Mouse (Mus musculus): ENCODE measurements at regions not wholly inside any gene's neighbourhood (a gene's known extent, or its start where the extent isn't known, plus 50 kb on each side); places are given as distances from the start of the nearest gene placed in this dataset.

- TF ChIP-seq POLR2A (IDR thresholded peaks at IDR 0.05; ENCODE audit: extremely low read depth, insufficient read depth, low read length) (no peak), CTCF (IDR thresholded peaks at IDR 0.05; ENCODE audit: extremely low read depth, insufficient read depth, low read length) (no peak)
Observed at GRCm38 (mm10) chr7:67849509-67849862, 89.9 kb upstream of the Synm start.

Data from cortical plate, adult 2 months (tissue).